Mouse (Mus musculus) ES-E14 (cell line): ENCODE measurements around the gene Cacna1e. TPM values are rescaled to one million over a fixed set of nuclear protein-coding genes. Genes with fewer than 3 reads are reported as not detected.

Experiments
- DNase-seq: peaks from one replicate; pipeline ENCODE4 v3.0.0-alpha.2; 2013; ENCODE audit warnings: low read depth, low spot score
- H3K27ac ChIP-seq: 2 replicates; pipeline ENCODE4 v1.5.1; 2012; ENCODE audit warnings: low read depth, mild to moderate bottlenecking, low read length, moderate library complexity, mixed read lengths; ENCODE audit not compliant: poor library complexity, insufficient read depth, severe bottlenecking
- H3K36me3 ChIP-seq: 2 replicates; pipeline ENCODE4 v1.6.1; 2012; ENCODE audit warnings: mild to moderate bottlenecking, low read length, moderate library complexity, mixed read lengths; ENCODE audit not compliant: control insufficient read depth, poor library complexity, insufficient read depth, severe bottlenecking
- H3K4me1 ChIP-seq, 2 experiments: fragments of 150-350 bp in 1 of 2; sonication (generic) in 1 of 2; 2 replicates each; pipeline ENCODE4 v1.6.1; 2012; ENCODE audit warnings: low read length in 2 of 2, mild to moderate bottlenecking in 1 of 2, mixed read lengths in 1 of 2; ENCODE audit not compliant: control insufficient read depth in 2 of 2, insufficient read depth in 2 of 2, poor library complexity in 1 of 2
- H3K4me3 ChIP-seq, 2 experiments: fragments of 150-350 bp in 1 of 2; sonication (generic) in 1 of 2; 2 replicates each; pipeline ENCODE4 v1.5.1; 2012; ENCODE audit warnings: low read length in 2 of 2, low read depth in 1 of 2, mild to moderate bottlenecking in 1 of 2, mixed read lengths in 1 of 2; ENCODE audit not compliant: insufficient read depth in 1 of 2, poor library complexity in 1 of 2, severe bottlenecking in 1 of 2
- H3K9ac ChIP-seq: 2 replicates; pipeline ENCODE4 v1.6.1; 2012; ENCODE audit warnings: low read depth, mild to moderate bottlenecking, low read length, mixed read lengths; ENCODE audit not compliant: poor library complexity, insufficient read depth, severe bottlenecking
- H3K9me3 ChIP-seq: fragments of 150-350 bp; sonication (generic); 2 replicates; pipeline ENCODE4 v1.6.1; 2012; ENCODE audit warnings: low read depth, mild to moderate bottlenecking, low read length; ENCODE audit not compliant: control insufficient read depth, insufficient read depth
- CHD2 ChIP-seq: IDR thresholded peaks from 2 replicates; pipeline ENCODE4 v1.6.1; 2014; ENCODE audit warnings: mild to moderate bottlenecking, low read depth, low read length, inconsistent platforms
- HCFC1 ChIP-seq: IDR thresholded peaks from 2 replicates; pipeline ENCODE4 v1.6.1; 2012; ENCODE audit warnings: low read length, inconsistent platforms, borderline replicate concordance; ENCODE audit not compliant: insufficient read depth
- MAFK ChIP-seq: IDR thresholded peaks from 2 replicates; pipeline ENCODE4 v1.6.1; 2014; ENCODE audit warnings: mild to moderate bottlenecking, low read depth, low read length, inconsistent platforms; ENCODE audit not compliant: insufficient read depth
- ZC3H11A ChIP-seq: IDR thresholded peaks from 2 replicates; pipeline ENCODE4 v1.6.1; 2012; ENCODE audit warnings: low read depth, mild to moderate bottlenecking, inconsistent platforms, low read length, borderline replicate concordance
- ZNF384 ChIP-seq: IDR thresholded peaks from 2 replicates; pipeline ENCODE4 v1.6.1; 2012; ENCODE audit warnings: low read depth, low read length, inconsistent platforms
- in situ Hi-C, 2 experiments: fragments of 600-800 bp; cut with MboI; formaldehyde crosslinking; loops; one replicate each; pipeline ENCODE4 v1.15.1; 2025; ENCODE audit warnings: low sequenced_read_pairs in 2 of 2, inconsistent platforms in 1 of 2; ENCODE audit not compliant: unreplicated experiment in 2 of 2
- total RNA-seq: library from RNA; depleted of rRNA; stranded (reverse); fragments of 300-350 nt; gene quantifications from 2 replicates; pipeline ENCODE4 v1.2.3, GENCODE M21; 2012

Gene Cacna1e
- total RNA-seq, 1 experiment: 0.31 TPM

- in situ Hi-C loops: no loop called here
- H3K9me3 ChIP-seq: no peaks in the 10 kb centered on the region
- H3K4me3 ChIP-seq: no peak overlapping the region
- no peak overlapping the region for H3K9ac ChIP-seq
- H3K36me3 ChIP-seq: no peaks in the 10 kb centered on the region
- H3K27ac ChIP-seq: no peak overlapping the region
- no peak for TF ChIP-seq MAFK
- DNase-seq: no peak
- no peaks in the 10 kb centered on the region for H3K4me1 ChIP-seq
Measured at GRCm38 (mm10) chr1:154836473-154836872, 47.8 kb downstream of the Cacna1e start.

- TF ChIP-seq MAFK (no peak), ZNF384 (no peak), ZC3H11A (no peak), HCFC1 (no peak), CHD2 (no peak)
- in situ Hi-C loops: no loop called here
- no peak for DNase-seq
- no peaks in the 10 kb centered on the region for H3K36me3 ChIP-seq
- no peak overlapping the region for H3K9ac ChIP-seq
- no peaks in the 10 kb centered on the region for H3K4me1 ChIP-seq
- no peak overlapping the region for H3K4me3 ChIP-seq
- no peaks in the 10 kb centered on the region for H3K9me3 ChIP-seq
- no peak overlapping the region for H3K27ac ChIP-seq
Measured at GRCm38 (mm10) chr1:154832168-154832539, 52.1 kb downstream of the Cacna1e start.

- Histone ChIP-seq H3K4me1 (no peaks in the 10 kb centered on the region), H3K9ac (no peak overlapping the region), H3K4me3 (no peak overlapping the region), H3K9me3 (no peaks in the 10 kb centered on the region), H3K36me3 (no peaks in the 10 kb centered on the region), H3K27ac (no peak overlapping the region)
- no peak for DNase-seq
- TF ChIP-seq ZC3H11A: no peak
- no peak for TF ChIP-seq HCFC1
- TF ChIP-seq CHD2: no peak
- no peak for TF ChIP-seq MAFK
- no peak for TF ChIP-seq ZNF384
- in situ Hi-C loops: no loop called here
Measured at GRCm38 (mm10) chr1:154831269-154832167, 52.8 kb downstream of the Cacna1e start.

GRCm38 (mm10) chr1:154830051-154830450 is 54.2 kb downstream of the Cacna1e start:
- TF ChIP-seq MAFK (no peak), HCFC1 (no peak), ZC3H11A (no peak), CHD2 (no peak), ZNF384 (no peak)
- H3K27ac ChIP-seq: no peak overlapping the region
- no peak overlapping the region for H3K9ac ChIP-seq
- no peaks in the 10 kb centered on the region for H3K9me3 ChIP-seq
- H3K36me3 ChIP-seq: no peaks in the 10 kb centered on the region
- in situ Hi-C loops: no loop called here
- H3K4me3 ChIP-seq: no peak overlapping the region
- no peaks in the 10 kb centered on the region for H3K4me1 ChIP-seq
- no peak for DNase-seq

GRCm38 (mm10) chr1:154823098-154823497 is 61.2 kb downstream of the Cacna1e start:
- TF ChIP-seq MAFK (no peak), ZNF384 (no peak), HCFC1 (no peak), ZC3H11A (no peak), CHD2 (no peak)
- no peak overlapping the region for H3K4me3 ChIP-seq
- H3K27ac ChIP-seq: no peak overlapping the region
- no peak overlapping the region for H3K9ac ChIP-seq
- DNase-seq: no peak
- in situ Hi-C loops: no loop called here
- H3K9me3 ChIP-seq: no peaks in the 10 kb centered on the region
- no peaks in the 10 kb centered on the region for H3K36me3 ChIP-seq
- no peaks in the 10 kb centered on the region for H3K4me1 ChIP-seq
